Mouse (Mus musculus): Measurements from ENCODE around the gene Afap1l2.

DNA sequence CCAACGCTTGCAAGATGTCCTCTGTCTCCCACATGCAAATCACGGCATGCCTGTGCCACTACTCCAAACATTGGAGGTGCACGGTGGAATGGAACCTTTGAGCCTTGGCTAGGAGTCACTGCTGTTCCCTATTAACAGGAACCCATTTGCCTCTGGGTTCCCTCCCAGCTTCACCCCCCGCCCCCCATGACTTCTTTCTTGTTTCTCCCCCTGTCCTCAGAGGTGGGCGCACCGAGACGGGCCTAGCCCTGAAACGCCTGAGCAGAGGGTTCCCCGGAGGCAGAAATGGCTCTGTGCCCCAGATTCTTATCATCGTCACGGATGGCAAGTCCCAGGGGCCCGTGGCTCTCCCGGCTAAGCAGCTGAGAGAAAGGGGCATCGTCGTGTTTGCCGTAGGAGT, 110.4 kb downstream of the Afap1l2 start:
- no peak for TF ChIP-seq POLR2A (IDR thresholded peaks at IDR 0.05; ENCODE audit: insufficient read length, low read depth)
- TF ChIP-seq TCF12 (IDR thresholded peaks at IDR 0.05; ENCODE audit: insufficient read depth, poor library complexity, severe bottlenecking) = no peak
- TF ChIP-seq MAX (IDR thresholded peaks at IDR 0.05; ENCODE audit: low read depth) = no peak
- no peak for TF ChIP-seq MYOG (IDR thresholded peaks at IDR 0.05; ENCODE audit: control insufficient read depth in 1 of 3, insufficient read depth in 1 of 3, insufficient read length in 2 of 3, low read depth in 2 of 3)
- TF ChIP-seq POLR2AphosphoS2 (IDR thresholded peaks at IDR 0.05; ENCODE audit: insufficient read length, low read depth) = no peak
- TF ChIP-seq CEBPB (IDR thresholded peaks at IDR 0.05; ENCODE audit: insufficient read depth, poor library complexity, severe bottlenecking) = no peak
- no peak for TF ChIP-seq USF1 (IDR thresholded peaks at IDR 0.05; ENCODE audit: low read depth)
- TF ChIP-seq REST (IDR thresholded peaks at IDR 0.05; ENCODE audit: insufficient read depth, insufficient read length) = no peak
